Mouse (Mus musculus) MN1 (cell line): Measurements from ENCODE around the gene Fbxo2.
A peak's percentile ranks its signal among the peaks of the same experiment; 100 is the strongest.

Experiments
- DNase-seq: peaks from one replicate; pipeline ENCODE4 v3.0.0-alpha.2; 2016; ENCODE audit warnings: low spot score

The Fbxo2 gene

GRCm38 (mm10) chr4:148143721-148144120, 16.7 kb upstream of the Fbxo2 start:
- DNase-seq = no peak

GRCm38 (mm10) chr4:148147714-148148113, 12.7 kb upstream of the Fbxo2 start:
- no peak for DNase-seq

GRCm38 (mm10) chr4:148149540-148149939, 10.9 kb upstream of the Fbxo2 start:
- no peak for DNase-seq

GRCm38 (mm10) chr4:148150242-148150641, 10.2 kb upstream of the Fbxo2 start:
- DNase-seq = no peak

- DNase-seq = no peak
Measured at GRCm38 (mm10) chr4:148150953-148151266, 9.5 kb upstream of the Fbxo2 start.

GRCm38 (mm10) chr4:148151267-148152168, 8.9 kb upstream of the Fbxo2 start, which contains the start of gene Fbxo6:
Fbxo6 (minus strand) TSS chr4:148152140.
- peak; percentile 94 for DNase-seq

- no peak for DNase-seq
Measured at GRCm38 (mm10) chr4:148152547-148152946, 7.9 kb upstream of the Fbxo2 start.

GRCm38 (mm10) chr4:148154006-148154405, 6.4 kb upstream of the Fbxo2 start:
- DNase-seq = no peak

- peak; percentile 73 for DNase-seq
Measured at GRCm38 (mm10) chr4:148154982-148155381, 5.4 kb upstream of the Fbxo2 start.

GRCm38 (mm10) chr4:148158436-148159348, 1.7 kb upstream of the Fbxo2 start:
- peak; percentile 47 for DNase-seq

- DNase-seq = peak; percentile 98
Measured at GRCm38 (mm10) chr4:148159544-148160435, 631 bp upstream of the Fbxo2 start.

GRCm38 (mm10) chr4:148164002-148164439, 3.6 kb downstream of the Fbxo2 start:
- DNase-seq = peak; percentile 91

GRCm38 (mm10) chr4:148164461-148164860, 4.0 kb downstream of the Fbxo2 start:
- DNase-seq = no peak

GRCm38 (mm10) chr4:148165551-148165950, 5.1 kb downstream of the Fbxo2 start:
- no peak for DNase-seq

GRCm38 (mm10) chr4:148166431-148166830, 6.0 kb downstream of the Fbxo2 start:
- DNase-seq = no peak

- DNase-seq = peak; percentile 77
Measured at GRCm38 (mm10) chr4:148166986-148167385, 6.6 kb downstream of the Fbxo2 start.

GRCm38 (mm10) chr4:148168287-148168686, 7.9 kb downstream of the Fbxo2 start:
- DNase-seq = peak; percentile 75

GRCm38 (mm10) chr4:148169586-148169985, 9.2 kb downstream of the Fbxo2 start:
- DNase-seq = no peak

- DNase-seq = peak; percentile 67
Measured at GRCm38 (mm10) chr4:148170842-148171241, 10.4 kb downstream of the Fbxo2 start.

GRCm38 (mm10) chr4:148171261-148171660, 10.8 kb downstream of the Fbxo2 start:
- DNase-seq = no peak

GRCm38 (mm10) chr4:148173811-148174494, 13.5 kb downstream of the Fbxo2 start:
- DNase-seq = peak; percentile 51
